8 mouse cellular contexts compared by ENCODE assay signal in the genomic region with DNA sequence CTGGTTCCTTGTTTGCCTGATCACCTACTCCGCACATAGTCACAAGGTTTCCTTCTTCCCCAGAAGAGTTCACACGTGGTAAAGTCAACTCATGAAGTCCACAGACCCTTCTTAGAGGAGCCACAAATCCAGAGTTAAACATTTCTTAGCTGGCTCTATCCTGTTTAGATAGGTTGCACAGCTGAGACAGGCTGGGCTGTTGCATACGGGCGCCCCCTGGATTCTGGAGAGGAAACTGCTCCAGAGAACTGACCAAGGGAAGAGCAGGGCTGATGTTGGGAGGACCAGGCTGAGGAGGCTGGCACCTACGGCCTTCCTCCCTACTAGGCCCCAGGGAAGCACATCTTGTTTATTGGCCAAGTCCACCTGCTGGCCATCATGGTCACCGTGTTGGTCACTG.
DNase-seq lines count a peak whose midpoint lies in the region; ATAC-seq and TF ChIP-seq lines count a peak whose summit lies in the region.

No protein-coding gene starts in this region.

- WGBS in heart, embryonic 14.5 days, result 27% methylated on average over 6 of the region's 6 CpGs
- WGBS in liver, embryonic 14.5 days (ENCODE audit: insufficient replicate concordance), result 10% methylated on average over 6 of the region's 6 CpGs

- peaks cover 5% of the 10 kb centered on the region; the same call in 1 of the 2 replicates for H3K4me1 ChIP-seq in E14TG2a.4 (replicated peaks; ENCODE audit: low read depth, low read length)
- H3K4me1 ChIP-seq in bone marrow macrophage, adult 2 months (ENCODE audit: control insufficient read depth, insufficient read depth, low read length), result peaks cover 2% of the 10 kb centered on the region
- peaks cover 12 to 16% of the 10 kb centered on the region in 2 experiments for H3K4me1 ChIP-seq in heart, embryonic 14.5 days (ENCODE audit: control insufficient read depth in 2 of 2, insufficient read depth in 2 of 2, low read length in 2 of 2)
- H3K4me1 ChIP-seq in liver, embryonic 14.5 days (replicated peaks; ENCODE audit: control insufficient read depth in 2 of 2, insufficient read depth in 2 of 2, low read length in 1 of 2), result peaks cover 12 to 39% of the 10 kb centered on the region in 2 experiments

- TF ChIP-seq CTCF in E14TG2a.4 (conservative IDR thresholded peaks at IDR 0.05; ENCODE audit: low read length), result peak; percentile 69
- peak; percentile 54 for TF ChIP-seq CTCF in bone marrow macrophage, adult 2 months (IDR thresholded peaks at IDR 0.05; ENCODE audit: low read depth, low read length)
- peak; percentile 97 for TF ChIP-seq CTCF in liver, embryonic 14.5 days (IDR thresholded peaks at IDR 0.05; ENCODE audit: low read depth)

- ATAC-seq in erythroblast, adult 5-6 weeks (replicated peaks; ENCODE audit: low FRiP score, poor library complexity, severe bottlenecking), result peak; percentile 94
- 0 out of 2 replicates have a peak, but pooled peaks have one; percentile 58 for ATAC-seq in heart, embryonic 14.5 days (ENCODE audit: insufficient number of reproducible peaks, insufficient read depth, low FRiP score, low read depth)
- peak; percentile 79 for ATAC-seq in liver, embryonic 14.5 days (ENCODE audit: insufficient read depth)

- peak; percentile 88 to 90 for DNase-seq in kidney, postnatal 4 days
- DNase-seq in liver, embryonic 14.5 days (ENCODE audit: low read depth in 3 of 3, low spot score in 3 of 3), result peak; percentile 45 to 61 (median 49)
- peak; percentile 79 for DNase-seq in retina, embryonic 14.5 days (ENCODE audit: low spot score)
- peak; percentile 71 to 76 for DNase-seq in thymus, postnatal 36 days

- no peak overlapping the region for H3K4me3 ChIP-seq in E14TG2a.4 (replicated peaks; ENCODE audit: low read length)
- H3K4me3 ChIP-seq in bone marrow macrophage, adult 2 months (ENCODE audit: insufficient read depth, low read length), result no peak overlapping the region
- H3K4me3 ChIP-seq in heart, embryonic 14.5 days (ENCODE audit: control insufficient read depth in 1 of 2, insufficient read depth in 1 of 2, low read depth in 1 of 2, low read length in 2 of 2), result no peak overlapping the region
- no peak overlapping the region for H3K4me3 ChIP-seq in liver, embryonic 14.5 days (ENCODE audit: insufficient read depth in 1 of 2, low read depth in 2 of 2, low read length in 2 of 2)

- no peak overlapping the region for H3K27ac ChIP-seq in bone marrow macrophage, adult 2 months (ENCODE audit: insufficient read depth, low read depth, low read length)
- peak overlapping the region in 1 of 2 experiments; percentile 51; a peak in 1 of 4 replicates for H3K27ac ChIP-seq in heart, embryonic 14.5 days (replicated peaks in 1 of 2; ENCODE audit: control insufficient read depth in 1 of 2, insufficient read depth in 1 of 2, low read depth in 2 of 2, low read length in 2 of 2)
- no peak overlapping the region for H3K27ac ChIP-seq in liver, embryonic 14.5 days

- peaks cover 4% of the 10 kb centered on the region; the same call in 1 of the 2 replicates for H3K27me3 ChIP-seq in E14TG2a.4 (ENCODE audit: insufficient read depth, low read length)
- no peaks in the 10 kb centered on the region for H3K27me3 ChIP-seq in heart, embryonic 14.5 days (ENCODE audit: control insufficient read depth, insufficient read depth, low read length)
- H3K27me3 ChIP-seq in liver, embryonic 14.5 days (ENCODE audit: control insufficient read depth, insufficient read depth, low read length), result no peaks in the 10 kb centered on the region

- no peak for TF ChIP-seq POLR2A in bone marrow macrophage, adult 2 months (IDR thresholded peaks at IDR 0.05; ENCODE audit: borderline replicate concordance, low read depth, low read length)

- H3K4me2 ChIP-seq in heart, embryonic 14.5 days (ENCODE audit: low read length), result no peak overlapping the region
- no peak overlapping the region for H3K4me2 ChIP-seq in liver, embryonic 14.5 days (ENCODE audit: low read depth)

- H3K9me3 ChIP-seq in E14TG2a.4 (ENCODE audit: low read length), result no peaks in the 10 kb centered on the region
- H3K9me3 ChIP-seq in heart, embryonic 14.5 days (ENCODE audit: control insufficient read depth, low read length), result no peaks in the 10 kb centered on the region
- H3K9me3 ChIP-seq in liver, embryonic 14.5 days (ENCODE audit: control insufficient read depth, low read length), result no peaks in the 10 kb centered on the region

- H3K9ac ChIP-seq in heart, embryonic 14.5 days (ENCODE audit: low read length), result no peak overlapping the region
- H3K9ac ChIP-seq in liver, embryonic 14.5 days (replicated peaks), result no peak overlapping the region

- peak; percentile 46; the same call in 1 of the 2 replicates for TF ChIP-seq EP300 in liver, embryonic 14.5 days (IDR thresholded peaks at IDR 0.05; ENCODE audit: low read depth)

- no peaks in the 10 kb centered on the region for H3K36me3 ChIP-seq in E14TG2a.4 (ENCODE audit: insufficient read depth, low read length)
- H3K36me3 ChIP-seq in heart, embryonic 14.5 days (ENCODE audit: control insufficient read depth, insufficient read depth, low read length), result no peaks in the 10 kb centered on the region
- H3K36me3 ChIP-seq in liver, embryonic 14.5 days (replicated peaks; ENCODE audit: control insufficient read depth, insufficient read depth, low read depth), result no peaks in the 10 kb centered on the region
